ENCODE assay signal across 8 mouse cellular contexts in the genomic region with DNA sequence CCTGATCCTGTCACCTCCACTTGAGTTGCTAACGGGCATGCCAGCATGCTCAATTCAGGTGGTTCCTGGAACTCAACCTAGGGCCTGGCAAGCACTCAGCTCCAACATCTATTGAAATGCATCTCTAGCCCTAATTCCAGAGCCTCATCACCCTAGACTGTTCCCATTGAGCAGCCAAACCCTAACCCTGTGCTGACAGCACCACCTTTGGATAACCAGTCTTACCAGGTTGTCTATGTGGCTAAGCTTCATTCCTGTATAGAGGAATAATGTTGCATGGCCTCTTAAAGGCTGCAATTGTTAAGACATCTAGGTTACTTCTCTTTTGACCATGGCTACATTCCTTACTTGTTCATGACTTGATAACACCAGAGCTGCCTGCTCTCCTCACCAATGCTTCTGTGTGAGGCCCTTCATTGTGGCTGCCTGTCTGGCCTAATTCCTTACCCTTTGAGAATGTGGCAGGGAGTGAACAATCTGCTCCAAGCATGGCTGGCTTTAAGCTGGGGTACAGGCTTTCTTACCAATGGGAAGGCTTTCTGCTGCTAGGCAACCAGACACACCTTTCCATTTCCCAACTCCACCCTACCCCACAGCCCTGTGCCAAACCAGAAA. TPM values are rescaled to one million over a fixed set of nuclear protein-coding genes. Genes with fewer than 3 reads are reported as not detected.
DNase-seq lines count a peak whose midpoint lies in the region; ATAC-seq and TF ChIP-seq lines count a peak whose summit lies in the region.

No protein-coding gene starts in this region.

- peak overlapping the region; percentile 72 for H3K9ac ChIP-seq in heart, embryonic 12.5 days
- no peak overlapping the region for H3K9ac ChIP-seq in liver, adult 2 months (ENCODE audit: low read depth, low read length)
- 0 out of 2 replicates have a peak overlapping the region, but pooled peaks have one; percentile 5 for H3K9ac ChIP-seq in neural tube, embryonic 12.5 days

- TF ChIP-seq POLR2A in liver, adult 2 months (IDR thresholded peaks at IDR 0.05; ENCODE audit: extremely low read depth, insufficient read depth, low read length) = no peak

- no peak for ATAC-seq in heart, embryonic 12.5 days (ENCODE audit: insufficient number of reproducible peaks, low FRiP score)
- no peak for ATAC-seq in neural tube, embryonic 12.5 days (ENCODE audit: low FRiP score, low read depth)

- H3K27me3 ChIP-seq in heart, embryonic 12.5 days (replicated peaks) = no peaks in the 10 kb centered on the region
- H3K27me3 ChIP-seq in liver, adult 2 months (ENCODE audit: control insufficient read depth, insufficient read depth, low read length) = no peaks in the 10 kb centered on the region
- no peaks in the 10 kb centered on the region for H3K27me3 ChIP-seq in neural tube, embryonic 12.5 days (replicated peaks)

- DNase-seq in layer of hippocampus, adult 2 months (ENCODE audit: low spot score in 2 of 2) = no peak
- DNase-seq in layer of hippocampus, postnatal 36 days = no peak
- DNase-seq in brain, adult 2 months (ENCODE audit: low read depth, low spot score) = peak; percentile 38
- peak; percentile 47 for DNase-seq in liver, adult 2 months (ENCODE audit: extremely low read depth, low read depth, low spot score)
- DNase-seq in right cerebral cortex, adult 2 months (ENCODE audit: low spot score in 2 of 2) = no peak
- DNase-seq in urinary bladder, postnatal 36 days (ENCODE audit: low spot score in 2 of 2) = no peak

- H3K4me3 ChIP-seq in layer of hippocampus, adult 2 months = peak overlapping the region; percentile 39
- peak overlapping the region; percentile 34 for H3K4me3 ChIP-seq in heart, embryonic 12.5 days
- H3K4me3 ChIP-seq in liver, adult 2 months (ENCODE audit: insufficient read depth, low read depth, low read length) = no peak overlapping the region
- H3K4me3 ChIP-seq in neural tube, embryonic 12.5 days = peak overlapping the region; percentile 18

- no peak for TF ChIP-seq CTCF in layer of hippocampus, adult 2 months (conservative IDR thresholded peaks at IDR 0.05)
- TF ChIP-seq CTCF in liver, adult 2 months (IDR thresholded peaks at IDR 0.05; ENCODE audit: low read depth, low read length) = no peak

- 23% methylated on average over 1 of the region's 1 CpGs for WGBS in heart, embryonic 12.5 days
- WGBS in liver, adult 2 months = 38% methylated on average over 1 of the region's 1 CpGs
- 34% methylated on average over 1 of the region's 1 CpGs for WGBS in neural tube, embryonic 12.5 days

- H3K4me2 ChIP-seq in heart, embryonic 12.5 days = peak overlapping the region; percentile 60
- peak overlapping the region; percentile 57 for H3K4me2 ChIP-seq in neural tube, embryonic 12.5 days (replicated peaks)

- peaks cover 4% of the 10 kb centered on the region; the same call in 1 of the 2 replicates for H3K4me1 ChIP-seq in heart, embryonic 12.5 days (replicated peaks)
- H3K4me1 ChIP-seq in liver, adult 2 months (ENCODE audit: control insufficient read depth, insufficient read depth, low read length) = peaks cover 16% of the 10 kb centered on the region
- peaks cover 16% of the 10 kb centered on the region for H3K4me1 ChIP-seq in neural tube, embryonic 12.5 days

- H3K9me3 ChIP-seq in heart, embryonic 12.5 days (replicated peaks) = peaks cover 4% of the 10 kb centered on the region; the same call in 1 of the 2 replicates
- H3K9me3 ChIP-seq in neural tube, embryonic 12.5 days = 0 out of 2 replicates have a peak, but pooled peaks cover 3% of the 10 kb centered on the region

- peaks cover 5% of the 10 kb centered on the region for H3K79me2 ChIP-seq in liver, adult 2 months (ENCODE audit: control insufficient read depth, insufficient read depth, low read length)

- H3K36me3 ChIP-seq in heart, embryonic 12.5 days = peaks cover 16% of the 10 kb centered on the region
- peaks cover 6% of the 10 kb centered on the region for H3K36me3 ChIP-seq in liver, adult 2 months (ENCODE audit: control insufficient read depth, insufficient read depth, low read length)
- peaks cover 17% of the 10 kb centered on the region for H3K36me3 ChIP-seq in neural tube, embryonic 12.5 days

- H3K27ac ChIP-seq in layer of hippocampus, adult 2 months = peak overlapping the region; percentile 48; the same call in 1 of the 2 replicates
- H3K27ac ChIP-seq in heart, embryonic 12.5 days (ENCODE audit: poor library complexity, severe bottlenecking) = peak overlapping the region; percentile 46
- H3K27ac ChIP-seq in liver, adult 2 months (replicated peaks; ENCODE audit: insufficient read depth, low read depth, low read length) = no peak overlapping the region
- no peak overlapping the region for H3K27ac ChIP-seq in neural tube, embryonic 12.5 days

RNA-seq across cellular contexts. Expression of gene Actg1, which starts 3.2 kb away (rescaled TPM):
- 1,000 to 10,000 TPM; 1,285 to 1,295 TPM for total RNA-seq in layer of hippocampus, adult 2 months (2021)
- total RNA-seq in layer of hippocampus, postnatal 36 days (2021) = 1,000 to 10,000 TPM; 1,262 to 1,401 TPM
- 1,404 and 1,426 TPM in 2 replicates for polyA plus RNA-seq in heart, embryonic 12.5 days (2016; fragmentation: Nextera tagmentation; extraction: Ambion mirVana)
- 68.0 and 123 TPM in 2 replicates for total RNA-seq in liver, adult 2 months (2014; rRNA removed)
- polyA plus RNA-seq in liver, adult 2 months (2012; rRNA removed) = 158 and 177 TPM in 2 replicates
- 3,655 and 3,681 TPM in 2 replicates for polyA plus RNA-seq in neural tube, embryonic 12.5 days (2016; fragmentation: Nextera tagmentation; extraction: Ambion mirVana)

RNA-seq across cellular contexts. Expression of gene Fscn2, which starts 16.2 kb away (rescaled TPM):
- total RNA-seq in layer of hippocampus, adult 2 months (2021) = 1 to 10 TPM in 1 of 2 experiments, under 1 TPM in 1; 0.69 to 1.1 TPM
- total RNA-seq in layer of hippocampus, postnatal 36 days (2021) = 1 to 10 TPM in 1 of 2 experiments, not detected in 1; 1.0 TPM
- polyA plus RNA-seq in heart, embryonic 12.5 days (2016; fragmentation: Nextera tagmentation; extraction: Ambion mirVana) = 0.17 and 0.63 TPM in 2 replicates
- not detected in 2 replicates for total RNA-seq in liver, adult 2 months (2014; rRNA removed)
- not detected in 2 replicates for polyA plus RNA-seq in liver, adult 2 months (2012; rRNA removed)
- 1.1 and 1.6 TPM in 2 replicates for polyA plus RNA-seq in neural tube, embryonic 12.5 days (2016; fragmentation: Nextera tagmentation; extraction: Ambion mirVana)

RNA-seq across cellular contexts. Expression of gene Faap100, which starts 33.4 kb away (rescaled TPM):
- 10 to 100 TPM; 17.7 to 19.5 TPM for total RNA-seq in layer of hippocampus, adult 2 months (2021)
- 10 to 100 TPM; 17.3 to 21.6 TPM for total RNA-seq in layer of hippocampus, postnatal 36 days (2021)
- polyA plus RNA-seq in heart, embryonic 12.5 days (2016; fragmentation: Nextera tagmentation; extraction: Ambion mirVana) = 32.0 and 32.3 TPM in 2 replicates
- 3.2 and 5.4 TPM in 2 replicates for total RNA-seq in liver, adult 2 months (2014; rRNA removed)
- polyA plus RNA-seq in liver, adult 2 months (2012; rRNA removed) = 10.8 and 14.9 TPM in 2 replicates
- 51.0 and 53.4 TPM in 2 replicates for polyA plus RNA-seq in neural tube, embryonic 12.5 days (2016; fragmentation: Nextera tagmentation; extraction: Ambion mirVana)

Comparison
In these comparisons a context has a peak if more than half of its experiments do, and no peak if none do; other contexts are left out.
1. DNase-seq: peak in brain, adult 2 months (single experiment) and liver, adult 2 months (single experiment); none in layer of hippocampus, adult 2 months (0 of 2), layer of hippocampus, postnatal 36 days (0 of 2), right cerebral cortex, adult 2 months (0 of 2) and urinary bladder, postnatal 36 days (0 of 2).
2. H3K27ac ChIP-seq: peak in layer of hippocampus, adult 2 months (single experiment) and heart, embryonic 12.5 days (single experiment); none in liver, adult 2 months (single experiment) and neural tube, embryonic 12.5 days (single experiment).
3. RNA of gene Actg1, which starts 3.2 kb away (total RNA-seq): 1,262 to 1,401 TPM in layer of hippocampus, postnatal 36 days and 1,285 to 1,295 TPM in layer of hippocampus, adult 2 months; 68.0 to 123 TPM in liver, adult 2 months; every median in the first group is over 10 times any median in the second.